Mouse (Mus musculus) small intestine, adult 2 months (tissue): ENCODE measurements around the gene Sppl3. TPM values are rescaled to one million over a fixed set of nuclear protein-coding genes. Genes with fewer than 3 reads are reported as not detected.
A peak's percentile ranks its signal among the peaks of the same experiment; 100 is the strongest.

ENCODE experiments used
- H3K27ac ChIP-seq: fragments of 200-500 bp; 2 replicates; pipeline ENCODE4 v1.5.1; 2012; ENCODE audit warnings: low read depth, low read length, control low read depth, inconsistent platforms; ENCODE audit not compliant: insufficient read depth
- H3K27me3 ChIP-seq: fragments of 200-500 bp; 2 replicates; pipeline ENCODE4 v1.6.1; 2012; ENCODE audit warnings: mild to moderate bottlenecking, moderate library complexity, low read length, inconsistent platforms; ENCODE audit not compliant: control insufficient read depth, insufficient read depth
- H3K36me3 ChIP-seq: fragments of 200-500 bp; 2 replicates; pipeline ENCODE4 v1.6.1; 2012; ENCODE audit warnings: mild to moderate bottlenecking, low read length, control low read depth, inconsistent platforms; ENCODE audit not compliant: control insufficient read depth, insufficient read depth
- H3K4me1 ChIP-seq: fragments of 200-500 bp; 2 replicates; pipeline ENCODE4 v1.6.1; 2012; ENCODE audit warnings: low read length, inconsistent platforms, mixed read lengths; ENCODE audit not compliant: control insufficient read depth, insufficient read depth, insufficient read length
- H3K4me3 ChIP-seq: fragments of 200-500 bp; 2 replicates; pipeline ENCODE4 v1.5.1; 2012; ENCODE audit warnings: low read depth, mild to moderate bottlenecking, control low read depth, inconsistent platforms, low read length, moderate library complexity
- CTCF ChIP-seq: fragments of 200-500 bp; IDR thresholded peaks from 2 replicates; pipeline ENCODE4 v1.5.1; 2012; ENCODE audit warnings: low read depth, mild to moderate bottlenecking, control low read depth, inconsistent platforms, low read length, moderate library complexity, mixed read lengths; ENCODE audit not compliant: insufficient replicate concordance, insufficient read length; ENCODE audit errors: extremely low read depth
- POLR2A ChIP-seq: fragments of 200-500 bp; IDR thresholded peaks from 2 replicates; pipeline ENCODE4 v1.6.1; 2012; ENCODE audit warnings: low read depth, mild to moderate bottlenecking, control low read depth, inconsistent platforms, low read length, moderate library complexity
- WGBS: fragments of 180-500 bp; shearing (Covaris S2); methylation state at CpG from one replicate; pipeline ENCODE4 v1.1.7; 2018; 5-methylcytosine and 5-hydroxymethylcytosine counted together
- polyA plus RNA-seq: library from polyadenylated mRNA; depleted of rRNA; stranded (reverse); fragments of >200 nt; gene quantifications from 2 replicates; pipeline ENCODE4 v1.2.3, GENCODE M21; 2012

Gene Sppl3
- polyA plus RNA-seq, 1 experiment = 101 TPM

DNA sequence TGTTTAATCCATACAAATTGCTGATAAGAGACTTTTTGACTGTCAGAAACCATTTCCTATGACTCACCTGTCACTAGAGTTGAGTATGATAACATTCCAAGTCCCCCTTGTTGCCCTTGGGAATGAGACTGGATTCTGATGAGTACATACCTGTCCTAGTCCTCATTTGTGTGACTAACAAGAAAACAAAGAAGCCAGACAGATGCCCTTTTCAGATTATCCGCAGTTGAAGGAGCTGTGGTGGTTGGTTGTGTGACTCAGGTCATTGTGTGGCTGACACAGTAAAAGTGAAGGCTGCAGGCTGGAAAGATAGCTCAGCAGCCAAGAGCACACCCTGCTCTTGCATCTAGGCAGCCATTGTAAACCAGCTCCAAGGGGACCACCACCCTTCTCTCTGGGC lies 51.6 kb downstream of the Sppl3 start:
- WGBS = 83% methylated on average over 1 of the region's 1 CpGs
- Histone ChIP-seq H3K4me1 (peaks cover 18% of the 10 kb centered on the region), H3K27ac (no peak overlapping the region), H3K4me3 (no peak overlapping the region), H3K36me3 (peaks cover 6% of the 10 kb centered on the region), H3K27me3 (no peaks in the 10 kb centered on the region)
- no peak for TF ChIP-seq POLR2A
- TF ChIP-seq CTCF = no peak

- Histone ChIP-seq H3K4me3 (no peak overlapping the region), H3K27me3 (no peaks in the 10 kb centered on the region), H3K36me3 (peaks cover 6% of the 10 kb centered on the region), H3K27ac (no peak overlapping the region), H3K4me1 (peaks cover 16% of the 10 kb centered on the region)
- 82% methylated on average over 7 of the region's 7 CpGs for WGBS
- TF ChIP-seq POLR2A = no peak
- no peak for TF ChIP-seq CTCF
Measured at GRCm38 (mm10) chr5:115063391-115063790, 52.5 kb downstream of the Sppl3 start.

DNA sequence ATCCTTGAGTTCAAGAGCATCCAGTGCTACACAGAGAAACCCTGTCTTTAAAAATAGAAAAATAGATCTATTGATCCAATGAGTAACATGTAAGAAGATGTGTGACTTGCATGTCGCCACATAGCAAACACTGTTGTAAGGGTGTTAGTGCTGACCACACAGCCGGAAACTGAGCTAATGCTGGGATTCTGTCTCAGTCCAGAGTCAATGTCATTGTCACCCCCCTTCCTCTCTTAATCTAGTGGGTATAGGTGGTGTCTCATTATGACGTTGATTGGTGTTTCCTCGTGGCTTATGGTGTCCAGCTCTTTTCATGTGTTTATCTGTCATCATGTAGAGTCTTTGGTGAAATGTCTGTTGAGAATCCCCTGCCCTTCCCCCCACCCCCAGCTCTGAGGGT lies 55.3 kb downstream of the Sppl3 start:
- no peak overlapping the region for H3K27ac ChIP-seq
- H3K4me3 ChIP-seq = no peak overlapping the region
- no peaks in the 10 kb centered on the region for H3K27me3 ChIP-seq
- H3K36me3 ChIP-seq = peaks cover 6% of the 10 kb centered on the region
- peaks cover 14% of the 10 kb centered on the region; the same call in 1 of the 2 replicates for H3K4me1 ChIP-seq
- TF ChIP-seq POLR2A (no peak), CTCF (no peak)
- 62% methylated on average over 4 of the region's 4 CpGs for WGBS

DNA sequence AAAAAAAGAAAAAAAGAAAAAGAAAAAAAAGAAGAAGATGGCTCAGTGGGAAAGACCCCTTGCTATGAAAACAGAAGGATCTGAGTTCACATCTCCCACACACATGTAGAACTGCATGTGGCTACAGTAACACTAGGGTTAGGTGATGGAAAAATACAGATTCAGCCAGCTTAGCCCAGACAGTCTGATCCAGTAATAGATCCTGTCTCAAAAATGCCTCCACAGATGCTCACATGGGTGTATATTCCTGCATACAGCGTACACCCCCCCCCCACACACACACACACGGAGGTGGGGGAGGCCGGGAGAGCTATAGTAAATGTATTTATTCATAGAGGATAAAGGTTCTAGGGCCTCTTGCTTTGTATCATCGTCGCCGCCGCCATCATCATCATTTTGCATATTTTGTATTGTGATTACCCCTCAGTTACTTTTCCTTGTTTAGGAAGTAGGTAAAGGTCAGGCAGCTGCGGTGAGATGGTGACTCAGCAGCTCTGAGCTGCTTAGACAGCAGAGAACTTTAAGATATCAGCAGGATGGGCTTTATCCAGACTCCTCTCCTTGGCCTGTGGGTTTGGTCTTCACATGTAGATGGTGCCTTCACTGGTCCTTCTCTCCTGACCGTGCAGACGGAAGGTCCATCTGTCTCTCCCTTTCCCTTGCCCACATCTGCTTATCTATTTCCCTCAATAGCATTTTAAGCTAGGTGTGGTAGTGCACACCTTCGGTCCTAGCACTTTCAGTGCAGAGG lies 57.9 kb downstream of the Sppl3 start:
- TF ChIP-seq CTCF (no peak), POLR2A (no peak)
- H3K27me3 ChIP-seq = no peaks in the 10 kb centered on the region
- no peak overlapping the region; the same call in 1 of the 2 replicates for H3K27ac ChIP-seq
- peaks cover 34% of the 10 kb centered on the region; the same call in 1 of the 2 replicates for H3K4me1 ChIP-seq
- peaks cover 2% of the 10 kb centered on the region; the same call in 1 of the 2 replicates for H3K36me3 ChIP-seq
- no peak overlapping the region for H3K4me3 ChIP-seq
- 40% methylated on average over 11 of the region's 11 CpGs for WGBS

- peaks cover 34% of the 10 kb centered on the region; the same call in 1 of the 2 replicates for H3K4me1 ChIP-seq
- H3K4me3 ChIP-seq = no peak overlapping the region
- no peak overlapping the region for H3K27ac ChIP-seq
- WGBS = 80% methylated on average over 3 of the region's 3 CpGs
- H3K36me3 ChIP-seq = peaks cover 2% of the 10 kb centered on the region; the same call in 1 of the 2 replicates
- TF ChIP-seq CTCF (no peak), POLR2A (no peak)
- H3K27me3 ChIP-seq = no peaks in the 10 kb centered on the region
Measured at GRCm38 (mm10) chr5:115069611-115070010, 58.7 kb downstream of the Sppl3 start.

DNA sequence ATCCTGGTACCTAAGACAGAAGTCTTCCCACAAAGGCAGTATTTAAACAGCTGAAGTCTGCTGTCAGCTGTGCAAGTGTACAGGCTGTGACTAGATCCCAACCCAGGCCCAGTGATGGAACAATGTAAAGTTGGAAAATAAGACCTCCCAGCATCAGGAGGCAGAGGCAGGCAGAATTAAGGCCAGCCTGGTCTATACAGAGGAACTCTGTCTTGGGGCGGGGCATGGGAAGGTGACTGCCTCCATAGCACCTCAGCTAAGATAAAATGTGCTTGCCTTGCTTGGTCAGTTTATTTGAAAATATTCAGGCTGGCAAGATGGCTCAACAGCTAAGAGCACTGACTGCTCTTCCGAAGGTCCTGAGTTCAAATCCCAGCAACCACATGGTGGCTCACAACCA lies 59.5 kb downstream of the Sppl3 start:
- H3K36me3 ChIP-seq = peaks cover 3% of the 10 kb centered on the region; the same call in 1 of the 2 replicates
- no peak overlapping the region for H3K4me3 ChIP-seq
- 96% methylated on average over 2 of the region's 2 CpGs for WGBS
- no peak for TF ChIP-seq POLR2A
- no peak for TF ChIP-seq CTCF
- H3K27me3 ChIP-seq = no peaks in the 10 kb centered on the region
- no peak overlapping the region for H3K27ac ChIP-seq
- peaks cover 36% of the 10 kb centered on the region for H3K4me1 ChIP-seq

- no peak for TF ChIP-seq POLR2A
- no peak for TF ChIP-seq CTCF
- WGBS = 82% methylated on average over 11 of the region's 11 CpGs
- Histone ChIP-seq H3K27me3 (no peaks in the 10 kb centered on the region), H3K4me1 (peaks cover 36% of the 10 kb centered on the region), H3K27ac (0 out of 2 replicates have a peak overlapping the region, but pooled peaks have one; percentile 1), H3K36me3 (peaks cover 5% of the 10 kb centered on the region; the same call in 1 of the 2 replicates), H3K4me3 (no peak overlapping the region)
Measured at GRCm38 (mm10) chr5:115071096-115071901, 60.4 kb downstream of the Sppl3 start.
